Mouse (Mus musculus): ENCODE results near the gene Clec2d. TPM values are rescaled to one million over a fixed set of nuclear protein-coding genes. Genes with fewer than 3 reads are reported as not detected.

Gene Clec2d
- 375 TPM for polyA plus RNA-seq (2015; fragmentation: Illumina TruSeq; extraction: RNeasy Lipid Tissue Mini Kit (QIAGEN cat#74804); ENCODE audit: insufficient read depth, low replicate concordance)

DNA sequence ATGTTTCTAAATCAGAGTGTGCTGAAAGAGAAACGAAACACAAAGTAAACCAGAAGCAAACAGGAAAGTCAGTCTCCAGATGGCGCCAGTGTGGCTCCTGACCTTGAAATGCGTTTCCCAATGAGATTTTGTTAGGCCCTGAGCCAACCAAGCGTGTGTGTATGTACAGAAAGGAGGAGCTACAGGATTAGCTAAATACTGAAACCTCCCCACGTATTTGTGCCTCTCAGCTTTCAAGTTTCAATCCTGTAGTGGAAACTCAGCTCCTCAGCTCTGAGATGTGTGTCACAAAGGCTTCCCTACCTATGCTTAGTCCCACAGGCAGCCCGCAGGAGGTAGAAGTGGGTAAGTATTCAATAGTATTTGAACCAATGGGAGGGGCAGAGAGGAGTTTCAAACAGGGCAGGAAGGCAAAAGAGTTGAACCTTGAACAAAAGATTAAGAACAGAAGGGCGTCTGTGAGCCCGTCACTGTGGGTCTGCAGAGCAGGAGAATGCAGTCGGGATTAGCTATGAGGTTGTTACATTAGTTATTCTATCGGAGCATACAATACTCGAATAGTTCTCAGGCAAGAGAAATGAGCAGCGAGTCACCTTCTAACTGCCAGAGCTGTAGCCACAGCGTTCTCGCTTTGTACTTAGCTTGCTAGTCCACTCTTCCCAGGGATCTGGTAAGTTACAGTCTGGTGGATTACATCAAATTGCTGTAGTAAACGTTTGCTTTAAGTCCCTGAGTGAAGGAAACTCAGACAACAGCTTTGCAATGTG lies at the start of gene Clec2d:
TSS of gene Clec2d (plus strand) at position 213 of the 767 bp plus-strand sequence.

Other genes starting within 250 kb of the Clec2d start
- gene Clec2g, start 246.2 kb upstream of the Clec2d start, polyA plus RNA-seq (2015; fragmentation: Illumina TruSeq; extraction: RNeasy Lipid Tissue Mini Kit (QIAGEN cat#74804); ENCODE audit: insufficient read depth, low replicate concordance): 0.97 TPM
- 13.9 TPM for gene Klrb1f, start 134.7 kb upstream of the Clec2d start, polyA plus RNA-seq (2015; fragmentation: Illumina TruSeq; extraction: RNeasy Lipid Tissue Mini Kit (QIAGEN cat#74804); ENCODE audit: insufficient read depth, low replicate concordance)
- gene Clec2e, start 79.7 kb upstream of the Clec2d start, polyA plus RNA-seq (2015; fragmentation: Illumina TruSeq; extraction: RNeasy Lipid Tissue Mini Kit (QIAGEN cat#74804); ENCODE audit: insufficient read depth, low replicate concordance): not detected
- gene Cd69, start 94.8 kb downstream of the Clec2d start, polyA plus RNA-seq (2015; fragmentation: Illumina TruSeq; extraction: RNeasy Lipid Tissue Mini Kit (QIAGEN cat#74804); ENCODE audit: insufficient read depth, low replicate concordance): 80.1 TPM
- gene 4922502D21Rik, start 151.2 kb downstream of the Clec2d start, polyA plus RNA-seq (2015; fragmentation: Illumina TruSeq; extraction: RNeasy Lipid Tissue Mini Kit (QIAGEN cat#74804); ENCODE audit: insufficient read depth, low replicate concordance): not detected
- gene Clec12a, start 162.1 kb downstream of the Clec2d start, polyA plus RNA-seq (2015; fragmentation: Illumina TruSeq; extraction: RNeasy Lipid Tissue Mini Kit (QIAGEN cat#74804); ENCODE audit: insufficient read depth, low replicate concordance): 67.8 TPM
- gene Clec12b, start 205.3 kb downstream of the Clec2d start, polyA plus RNA-seq (2015; fragmentation: Illumina TruSeq; extraction: RNeasy Lipid Tissue Mini Kit (QIAGEN cat#74804); ENCODE audit: insufficient read depth, low replicate concordance): 1.3 TPM
- gene Clec1b, start 216.7 kb downstream of the Clec2d start, polyA plus RNA-seq (2015; fragmentation: Illumina TruSeq; extraction: RNeasy Lipid Tissue Mini Kit (QIAGEN cat#74804); ENCODE audit: insufficient read depth, low replicate concordance): 44.5 TPM
- gene Clec9a, start 228.2 kb downstream of the Clec2d start, polyA plus RNA-seq (2015; fragmentation: Illumina TruSeq; extraction: RNeasy Lipid Tissue Mini Kit (QIAGEN cat#74804); ENCODE audit: insufficient read depth, low replicate concordance): 92.8 TPM